Mouse (Mus musculus) c-Kit-negative CD71-positive TER-119-positive erythroid progenitor cells, embryonic 14.5 days (primary cell): ENCODE measurements around the gene Asic2.

Experiments used
- DNase-seq: peaks from one replicate; pipeline ENCODE4 v3.0.0-alpha.2; 2013; ENCODE audit warnings: low read depth, low spot score

Gene Asic2

DNA sequence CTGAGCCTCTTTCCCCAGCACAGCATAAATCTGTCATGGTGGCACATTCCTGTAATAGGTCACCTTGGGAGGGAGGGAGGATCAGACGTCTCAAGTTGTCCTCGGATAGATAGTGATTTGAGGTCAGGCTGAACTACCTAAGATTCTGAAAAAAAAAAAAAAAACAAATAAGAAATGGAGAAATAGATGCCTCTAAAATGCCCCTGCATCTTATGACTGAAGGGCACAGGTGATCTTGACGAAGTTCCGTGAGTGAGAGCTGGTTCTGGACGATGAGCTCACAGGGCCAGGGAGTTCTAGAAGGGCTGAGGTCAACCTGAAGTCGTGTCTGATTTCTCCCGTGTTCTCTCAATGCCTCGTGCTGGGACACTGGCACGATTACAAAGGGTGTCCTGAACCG is 1110.2 kb downstream of the Asic2 start, which contains the start of gene Spaca3:
Spaca3 (plus strand) TSS at position 301 of the 400 bp plus-strand sequence.
- DNase-seq: no peak

DNA sequence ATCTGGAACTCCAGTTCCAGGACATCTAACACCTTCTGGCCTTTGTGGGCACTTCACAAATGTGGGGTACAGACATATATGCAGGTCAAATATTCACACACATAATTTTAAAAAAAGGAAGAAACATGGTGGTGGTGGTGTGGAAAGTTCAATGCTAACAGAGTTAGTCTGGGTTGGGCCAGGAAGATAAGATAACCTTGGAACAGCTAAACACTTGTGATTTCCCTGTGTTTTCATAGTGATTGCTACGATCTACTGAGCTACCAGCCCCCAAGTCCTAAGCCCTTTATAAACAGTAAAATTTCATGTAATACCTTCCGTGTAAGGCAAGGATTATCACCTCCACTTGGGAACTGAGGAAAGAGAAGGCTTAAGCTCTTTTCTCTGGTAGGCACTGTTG is 1111.4 kb downstream of the Asic2 start:
- DNase-seq: no peak

- DNase-seq: peak; percentile 29
Observed at GRCm38 (mm10) chr11:80854908-80855307, 1113.3 kb downstream of the Asic2 start.

- no peak for DNase-seq
Observed at GRCm38 (mm10) chr11:80854430-80854829, 1113.8 kb downstream of the Asic2 start.

DNA sequence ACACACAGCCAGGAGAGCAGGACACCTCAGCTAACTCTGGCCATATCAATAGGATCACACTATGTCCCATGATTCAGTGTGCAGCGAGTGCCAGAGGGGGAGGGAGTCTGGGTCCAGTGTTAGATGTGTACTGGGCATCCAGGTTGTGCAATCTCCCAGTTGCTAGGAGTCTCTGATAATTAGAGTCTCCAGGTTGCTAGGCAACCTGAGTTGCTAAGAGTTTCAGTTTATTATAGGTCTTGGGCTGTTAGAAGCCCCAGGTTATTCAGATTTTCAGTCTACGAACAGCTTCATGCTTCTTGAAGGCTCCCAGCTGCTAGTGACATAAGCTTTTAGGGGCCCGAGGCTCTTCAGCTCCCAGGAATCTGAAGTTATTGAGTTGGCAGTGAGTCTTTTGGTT is 1115.2 kb downstream of the Asic2 start:
- no peak for DNase-seq

GRCm38 (mm10) chr11:80851859-80852258 is 1116.4 kb downstream of the Asic2 start:
- peak; percentile 35 for DNase-seq

DNA sequence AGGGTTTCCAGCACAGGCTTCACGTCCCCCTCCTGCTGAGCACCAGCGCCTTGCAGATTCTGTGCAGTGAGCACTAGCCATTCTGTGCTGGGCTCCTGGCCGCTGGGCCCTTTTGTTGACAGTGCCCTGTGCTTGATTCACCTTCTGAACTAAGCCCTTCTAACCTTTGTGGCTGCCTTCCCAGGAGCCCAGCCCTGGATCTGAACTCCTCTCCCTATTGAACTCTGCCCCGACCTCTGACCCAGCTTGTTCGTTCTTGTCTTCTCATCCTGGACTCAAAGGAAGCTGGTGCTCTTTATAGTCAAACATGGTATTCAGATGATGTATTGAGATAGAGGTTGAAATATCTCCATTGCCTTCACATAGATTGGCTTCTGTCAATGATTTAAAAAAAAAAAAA is 1120.1 kb downstream of the Asic2 start:
- no peak for DNase-seq

DNA sequence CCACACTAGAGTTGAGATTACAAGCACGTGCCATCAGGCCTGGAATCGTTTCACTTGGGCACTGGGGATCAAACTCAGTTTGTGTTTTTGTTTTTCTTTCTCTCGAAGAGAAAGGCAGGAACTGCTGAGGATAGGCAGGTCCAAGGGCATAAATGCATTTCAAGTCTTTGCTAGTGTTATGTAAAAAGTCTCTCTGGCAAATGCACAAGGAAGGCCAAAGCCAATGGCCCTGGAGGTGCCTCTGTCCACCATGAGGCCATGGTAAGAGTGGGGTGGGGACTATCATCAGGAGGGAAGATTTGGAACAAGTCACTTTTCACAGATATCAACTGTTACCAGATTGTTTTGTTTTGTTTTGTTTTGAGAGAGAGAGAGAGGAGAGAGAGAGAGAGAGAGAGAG is 1122.1 kb downstream of the Asic2 start:
- no peak for DNase-seq

DNA sequence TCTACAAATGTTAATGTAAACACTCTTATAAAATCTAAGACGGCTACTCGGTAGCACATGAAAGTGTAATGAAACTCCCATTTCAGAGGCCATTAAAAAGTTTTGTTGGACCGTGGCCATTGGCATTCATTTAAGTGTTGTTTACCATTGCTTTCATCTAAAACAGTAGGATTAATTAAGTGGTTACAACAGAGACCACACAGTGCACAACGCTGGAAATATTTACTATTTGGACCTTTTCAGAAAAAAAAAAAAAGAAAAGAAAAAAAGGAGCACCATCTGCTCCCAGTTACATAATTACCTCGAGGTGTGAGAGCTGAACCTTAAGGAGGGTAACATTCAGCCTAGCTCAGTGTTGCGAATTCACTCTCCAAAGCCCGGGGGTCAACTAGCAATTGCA is 1122.8 kb downstream of the Asic2 start:
- DNase-seq: no peak

DNA sequence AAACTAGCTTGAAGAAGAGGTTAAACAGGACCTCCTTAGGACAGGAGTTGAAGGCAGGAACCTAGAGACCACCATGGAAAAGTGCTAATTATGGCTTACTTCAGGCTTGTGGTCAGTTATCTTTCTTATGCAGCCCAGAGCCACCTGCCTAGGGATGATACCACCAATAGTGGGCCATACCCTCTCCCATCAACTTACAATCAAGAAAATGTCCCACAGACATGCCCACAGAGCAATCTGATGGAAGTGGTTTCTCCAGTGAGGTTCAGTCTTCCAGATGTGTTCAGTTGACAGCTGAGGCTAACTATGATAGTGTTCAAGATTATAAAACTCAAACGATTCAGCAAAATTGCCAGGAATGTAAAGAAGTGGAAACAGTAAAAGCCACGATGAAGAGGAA is 1124.8 kb downstream of the Asic2 start:
- DNase-seq: no peak

DNA sequence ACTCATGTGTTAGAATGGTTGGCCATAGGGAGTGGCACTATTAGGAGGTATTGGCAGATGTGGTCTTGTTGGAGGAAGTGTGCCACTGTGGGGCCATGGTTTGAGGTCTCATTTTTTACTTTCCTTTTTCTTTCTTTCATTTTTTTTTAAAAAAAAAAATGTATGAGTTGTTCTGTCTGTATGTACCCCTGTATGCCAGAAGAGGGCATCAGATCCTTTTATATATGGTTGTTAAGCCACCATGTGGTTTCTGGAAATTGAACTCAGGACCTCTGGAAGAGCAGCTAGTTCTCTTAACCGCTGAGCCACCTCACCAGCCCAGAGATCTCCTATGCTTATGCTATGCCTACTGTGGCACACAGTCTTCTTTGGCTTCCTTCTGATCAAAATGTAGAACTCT is 1129.5 kb downstream of the Asic2 start:
- DNase-seq: no peak

DNA sequence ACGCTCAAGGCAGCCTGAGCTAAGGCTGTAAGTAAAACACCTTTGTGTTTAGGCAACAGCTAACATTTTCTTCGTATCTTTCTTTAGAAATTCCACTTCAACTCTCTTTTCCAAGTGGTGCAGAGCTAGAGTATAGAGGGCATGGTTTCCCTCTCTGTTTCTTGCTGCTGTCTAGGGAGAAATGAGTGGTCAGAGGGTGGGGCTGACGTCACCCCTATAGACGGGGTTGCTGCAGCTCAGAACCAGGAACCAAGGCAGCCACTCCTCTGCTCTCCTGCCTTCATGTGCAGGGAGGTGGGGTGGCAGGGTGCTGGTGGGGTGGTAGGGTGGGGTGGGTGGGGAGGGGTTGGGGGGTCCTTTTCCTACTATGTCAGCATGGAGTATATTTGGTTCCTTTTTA is 1132.4 kb downstream of the Asic2 start:
- no peak for DNase-seq

DNA sequence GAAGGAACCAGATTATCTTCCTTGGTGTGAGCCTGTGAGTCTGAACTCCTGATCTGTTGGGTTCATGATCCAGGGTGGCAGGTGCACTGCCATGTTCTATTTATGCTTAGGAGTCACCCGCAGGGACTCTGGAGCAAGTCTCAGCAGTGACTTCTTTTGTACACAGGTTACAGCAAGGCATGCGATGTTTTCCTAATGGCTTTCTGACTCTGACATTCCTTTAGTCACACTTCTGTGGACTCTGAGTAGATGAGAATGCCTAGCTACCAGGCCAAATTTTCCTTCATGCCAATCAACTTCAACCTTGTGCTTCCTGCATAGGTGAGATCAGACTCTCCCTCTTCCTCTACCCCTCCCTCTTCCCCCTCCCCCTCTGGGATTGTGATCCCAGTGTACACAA is 1132.9 kb downstream of the Asic2 start:
- DNase-seq: no peak
